Mouse (Mus musculus): ENCODE data around the gene Fam114a2. TPM values are rescaled to one million over a fixed set of nuclear protein-coding genes. Genes with fewer than 3 reads are reported as not detected.

Gene Fam114a2
- polyA plus RNA-seq, 1 experiment from 2014 or later = 59.1 TPM

- ATAC-seq (ENCODE audit: insufficient read depth, low FRiP score, low TSS enrichment) (no peak), DNase-seq (ENCODE audit: low spot score) (no peak)
- Histone ChIP-seq H3K27ac (ENCODE audit: low read depth, low read length) (no peak overlapping the region), H3K4me3 (ENCODE audit: low read depth, low read length) (no peak overlapping the region), H3K36me3 (ENCODE audit: control insufficient read depth, insufficient read depth, low read length) (no peaks in the 10 kb centered on the region), H3K4me2 (ENCODE audit: low read depth) (no peak overlapping the region), H3K9ac (ENCODE audit: low read length) (no peak overlapping the region), H3K9me3 (ENCODE audit: control insufficient read depth, low read length) (no peaks in the 10 kb centered on the region), H3K4me1 (ENCODE audit: control insufficient read depth, insufficient read depth, low read length) (no peaks in the 10 kb centered on the region), H3K27me3 (ENCODE audit: control insufficient read depth, insufficient read depth, low read length) (no peaks in the 10 kb centered on the region)
- 79% methylated on average over 6 of the region's 6 CpGs for WGBS
Observed at GRCm38 (mm10) chr11:57445237-57445962, 73.0 kb downstream of the Fam114a2 start.

- Histone ChIP-seq H3K4me3 (ENCODE audit: low read depth, low read length) (no peak overlapping the region), H3K9ac (ENCODE audit: low read length) (no peak overlapping the region), H3K4me1 (ENCODE audit: control insufficient read depth, insufficient read depth, low read length) (no peaks in the 10 kb centered on the region), H3K27ac (ENCODE audit: low read depth, low read length) (no peak overlapping the region), H3K9me3 (ENCODE audit: control insufficient read depth, low read length) (no peaks in the 10 kb centered on the region), H3K4me2 (ENCODE audit: low read depth) (no peak overlapping the region), H3K27me3 (ENCODE audit: control insufficient read depth, insufficient read depth, low read length) (no peaks in the 10 kb centered on the region), H3K36me3 (ENCODE audit: control insufficient read depth, insufficient read depth, low read length) (no peaks in the 10 kb centered on the region)
- peak; percentile 30 for DNase-seq (ENCODE audit: low spot score)
- no peak for ATAC-seq (ENCODE audit: insufficient read depth, low FRiP score, low TSS enrichment)
- 34% methylated on average over 1 of the region's 1 CpGs for WGBS
Observed at GRCm38 (mm10) chr11:57434153-57434552, 84.3 kb downstream of the Fam114a2 start.

Other genes with a start within 250 kb of the Fam114a2 start
- gene Mfap3, start within 50 bp of the Fam114a2 start, polyA plus RNA-seq (2014; fragmentation: Nextera tagmentation; extraction: Ambion mirVana) = 56.4 and 58.0 TPM in 2 replicates
- gene Galnt10, start 126.8 kb upstream of the Fam114a2 start, polyA plus RNA-seq (2014; fragmentation: Nextera tagmentation; extraction: Ambion mirVana) = 12.5 and 12.6 TPM in 2 replicates